Mouse (Mus musculus): ENCODE measurements at regions not wholly inside any gene's neighbourhood (a gene's known extent, or its start where the extent isn't known, plus 50 kb on each side); places are given as distances from the start of the nearest gene placed in this dataset.
A peak's percentile ranks its signal among the peaks of the same experiment; 100 is the strongest.

DNA sequence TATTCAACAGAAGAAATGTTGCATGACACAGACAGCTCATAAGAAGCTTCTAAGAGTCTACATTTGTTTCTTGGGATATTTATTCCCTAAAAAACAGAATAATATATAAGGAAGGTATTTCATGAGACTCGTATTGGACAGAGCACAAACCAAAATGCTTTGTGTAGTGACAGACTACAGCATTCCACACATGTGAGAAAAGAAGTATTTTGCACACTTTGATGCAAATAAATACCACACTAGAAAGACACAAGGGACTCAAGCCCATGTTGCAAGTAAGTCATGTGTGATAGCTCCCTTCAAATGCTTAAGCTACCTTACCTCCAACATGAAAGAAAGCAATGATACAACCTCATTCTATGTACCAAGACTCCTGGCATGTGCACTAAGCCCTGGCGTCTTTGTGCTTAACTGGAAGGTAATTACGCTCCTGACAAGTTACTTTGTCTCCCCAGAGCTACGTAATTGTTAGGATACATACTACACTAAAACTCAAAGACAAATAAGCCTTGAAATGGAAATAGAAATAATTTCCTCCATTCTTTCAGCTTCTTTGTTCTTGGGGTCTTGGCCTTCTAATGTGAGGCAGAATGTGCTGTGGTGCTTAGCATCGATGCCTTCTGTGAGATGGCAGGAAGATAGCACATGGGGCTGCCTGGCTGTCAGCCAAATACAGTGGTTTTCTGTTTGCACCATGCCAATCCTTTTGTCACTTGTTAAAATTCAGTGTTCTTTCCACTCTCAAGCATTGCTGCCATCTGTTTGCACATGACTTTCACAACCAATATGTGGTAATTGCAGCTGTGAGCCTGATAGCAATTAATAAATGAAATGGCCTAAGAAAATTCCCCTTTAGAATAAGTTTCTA lies 1214.4 kb upstream of the Igfbp7 start:
- Histone ChIP-seq H3K9me3 (no peaks in the 10 kb centered on the region), H3K4me3 (no peak overlapping the region), H3K27ac (no peak overlapping the region), H3K36me3 (no peaks in the 10 kb centered on the region), H3K4me1 (no peaks in the 10 kb centered on the region), H3K27me3 (no peaks in the 10 kb centered on the region), H3K4me2 (no peak overlapping the region), H3K9ac (no peak overlapping the region)
- no peak for ATAC-seq (ENCODE audit: borderline replicate concordance, extremely low read depth, low FRiP score, low TSS enrichment)
- WGBS, result 65% methylated on average over 5 of the region's 5 CpGs

DNA sequence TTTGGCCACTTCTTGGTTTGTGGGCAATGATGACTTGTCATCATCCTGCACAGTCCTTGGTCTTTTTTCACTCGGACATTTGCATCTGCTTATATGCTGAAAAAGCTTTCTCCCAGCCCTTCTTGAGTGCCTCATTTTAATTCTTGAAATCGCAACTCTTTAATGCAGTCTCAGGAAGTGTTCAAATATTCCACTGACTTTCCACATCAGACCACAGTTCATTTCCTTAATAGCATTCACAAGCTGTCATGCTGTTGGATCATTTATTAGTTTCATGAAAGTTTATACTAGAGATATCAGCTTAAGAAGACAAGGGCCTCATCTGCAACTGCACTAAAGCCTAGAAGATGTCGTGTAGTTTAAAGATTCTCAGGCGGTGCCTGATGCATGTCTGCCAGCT lies 1200.5 kb upstream of the Igfbp7 start:
- Histone ChIP-seq H3K27ac (no peak overlapping the region), H3K4me1 (no peaks in the 10 kb centered on the region), H3K4me2 (no peak overlapping the region), H3K4me3 (no peak overlapping the region), H3K9ac (no peak overlapping the region), H3K36me3 (no peaks in the 10 kb centered on the region), H3K27me3 (no peaks in the 10 kb centered on the region), H3K9me3 (no peaks in the 10 kb centered on the region)
- ATAC-seq (ENCODE audit: borderline replicate concordance, extremely low read depth, low FRiP score, low TSS enrichment), result peak; percentile 75
- 41% methylated on average over 4 of the region's 4 CpGs for WGBS

DNA sequence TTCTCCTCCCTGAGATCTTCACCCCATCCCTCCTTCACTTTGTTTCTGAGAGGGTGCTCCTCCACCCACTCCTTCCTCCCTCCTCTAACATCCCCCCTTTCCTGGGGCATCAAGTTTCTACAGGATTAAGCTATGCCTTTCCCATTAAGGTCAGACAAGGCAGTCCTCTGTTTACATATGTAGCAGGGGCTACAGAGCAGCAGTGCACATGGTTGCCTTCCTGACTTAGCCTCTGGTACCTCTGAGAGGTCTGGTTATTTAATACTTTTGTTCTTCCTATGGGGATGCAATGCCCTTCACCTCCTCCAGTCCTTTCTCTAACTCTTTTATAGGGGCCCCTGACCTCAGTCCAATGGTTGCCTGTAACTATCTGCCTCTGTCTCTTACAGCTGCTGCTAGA lies 1194.8 kb upstream of the Igfbp7 start:
- Histone ChIP-seq H3K9ac (no peak overlapping the region), H3K27ac (no peak overlapping the region), H3K4me3 (no peak overlapping the region), H3K27me3 (no peaks in the 10 kb centered on the region), H3K4me2 (no peak overlapping the region), H3K9me3 (no peaks in the 10 kb centered on the region), H3K36me3 (no peaks in the 10 kb centered on the region), H3K4me1 (no peaks in the 10 kb centered on the region)
- no peak for ATAC-seq (ENCODE audit: borderline replicate concordance, extremely low read depth, low FRiP score, low TSS enrichment)

DNA sequence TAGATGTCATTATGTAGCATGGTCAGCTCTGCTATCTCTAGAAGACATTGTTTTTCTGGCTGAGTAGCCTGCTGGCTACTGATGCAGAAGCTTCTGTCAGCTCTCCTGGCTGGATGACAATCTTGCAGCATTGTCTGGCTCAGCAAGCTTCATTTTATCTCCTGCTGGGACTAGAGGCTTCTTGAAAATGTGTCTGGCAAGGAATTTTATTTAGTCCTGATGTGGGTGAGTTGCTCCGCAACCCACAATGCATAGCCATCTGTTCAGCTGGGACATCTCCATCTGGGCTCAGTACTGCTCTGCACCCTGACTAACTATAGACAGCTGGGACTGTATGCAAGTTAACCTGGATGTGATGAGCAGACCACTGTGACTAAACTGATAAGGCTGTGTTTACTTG lies 1177.0 kb upstream of the Igfbp7 start:
- WGBS, result 74% methylated on average over 1 of the region's 1 CpGs

DNA sequence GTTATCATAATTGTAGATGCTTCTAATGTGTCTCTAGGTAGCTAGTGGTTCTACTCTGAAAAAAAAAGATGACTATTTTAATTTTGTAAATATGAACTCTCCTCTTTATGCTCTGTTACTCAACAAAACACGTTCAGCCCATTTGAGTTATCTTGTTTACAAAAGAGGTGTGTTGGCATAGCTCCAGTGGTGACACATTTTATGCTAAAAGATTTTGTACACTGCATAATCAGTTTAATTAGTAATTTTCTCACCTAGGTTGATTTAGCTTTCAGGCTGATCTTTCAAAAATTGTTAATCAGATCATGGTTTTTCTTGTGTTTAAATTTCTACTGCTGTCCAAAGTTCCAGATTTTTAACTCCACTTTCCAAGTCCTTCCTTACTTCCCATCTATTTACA lies 1149.1 kb upstream of the Igfbp7 start:
- Histone ChIP-seq H3K27ac (no peak overlapping the region), H3K9me3 (no peaks in the 10 kb centered on the region), H3K9ac (no peak overlapping the region), H3K4me2 (no peak overlapping the region), H3K4me3 (no peak overlapping the region), H3K4me1 (no peaks in the 10 kb centered on the region), H3K27me3 (no peaks in the 10 kb centered on the region), H3K36me3 (no peaks in the 10 kb centered on the region)
- 18% methylated on average over 1 of the region's 1 CpGs for WGBS
- no peak for ATAC-seq (ENCODE audit: borderline replicate concordance, extremely low read depth, low FRiP score, low TSS enrichment)

More for the DNA sequence above, 1177.0 kb upstream of the Igfbp7 start:
- no peak for ATAC-seq (ENCODE audit: borderline replicate concordance, extremely low read depth, low FRiP score, low TSS enrichment)
- Histone ChIP-seq H3K27ac (no peak overlapping the region), H3K36me3 (no peaks in the 10 kb centered on the region), H3K4me2 (no peak overlapping the region), H3K4me3 (no peak overlapping the region), H3K4me1 (no peaks in the 10 kb centered on the region), H3K27me3 (no peaks in the 10 kb centered on the region), H3K9me3 (no peaks in the 10 kb centered on the region), H3K9ac (no peak overlapping the region)

DNA sequence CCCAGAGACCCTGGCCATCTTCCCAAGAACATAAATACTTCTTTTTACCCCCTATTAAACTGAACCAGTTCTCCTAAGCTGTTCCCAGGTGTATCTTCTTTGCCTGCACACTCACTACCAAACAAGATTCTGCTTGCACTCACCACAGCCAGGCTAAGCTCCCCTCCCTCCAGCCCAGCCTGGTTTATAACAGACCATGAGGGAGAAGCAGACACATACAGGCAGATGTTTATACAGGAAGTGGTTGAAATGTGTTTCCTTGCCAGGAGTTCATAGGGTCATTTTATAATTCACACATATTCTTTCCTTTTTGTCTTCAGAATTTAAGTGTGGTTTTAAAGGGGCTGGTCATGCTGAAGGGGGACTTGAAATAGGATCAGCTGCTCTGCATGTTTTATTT lies 1127.5 kb upstream of the Igfbp7 start:
- Histone ChIP-seq H3K27me3 (no peaks in the 10 kb centered on the region), H3K36me3 (no peaks in the 10 kb centered on the region), H3K9ac (no peak overlapping the region), H3K9me3 (no peaks in the 10 kb centered on the region), H3K4me1 (no peaks in the 10 kb centered on the region), H3K4me2 (no peak overlapping the region), H3K4me3 (no peak overlapping the region), H3K27ac (no peak overlapping the region)
- no peak for ATAC-seq (ENCODE audit: borderline replicate concordance, extremely low read depth, low FRiP score, low TSS enrichment)
